Mouse (Mus musculus) liver, embryonic 15.5 days (tissue): ENCODE data around the gene Ubxn7. TPM values are rescaled to one million over a fixed set of nuclear protein-coding genes. Genes with fewer than 3 reads are reported as not detected.

Experiments
- ATAC-seq: fragments of 200-750 bp; cut with Nextera tagmentation; 2 replicates; pipeline ENCODE4 v1.8.0; 2017; ENCODE audit warnings: moderate number of reproducible peaks, mild to moderate bottlenecking, moderate library complexity; ENCODE audit not compliant: insufficient read depth
- H3K27ac ChIP-seq: fragments of 300-500 bp; sonication (generic); replicated peaks from 2 replicates; pipeline ENCODE4 v1.5.1; 2015; ENCODE audit warnings: mild to moderate bottlenecking, inconsistent platforms
- H3K27me3 ChIP-seq: fragments of 300-500 bp; sonication (generic); 2 replicates; pipeline ENCODE4 v1.6.1; 2015; ENCODE audit warnings: mild to moderate bottlenecking, inconsistent platforms
- H3K36me3 ChIP-seq: fragments of 300-500 bp; sonication (generic); replicated peaks from 2 replicates; pipeline ENCODE4 v1.6.1; 2015; ENCODE audit warnings: moderate library complexity, mild to moderate bottlenecking, inconsistent platforms
- H3K4me1 ChIP-seq: fragments of 300-500 bp; sonication (generic); replicated peaks from 2 replicates; pipeline ENCODE4 v1.6.1; 2015; ENCODE audit warnings: inconsistent platforms
- H3K4me2 ChIP-seq: fragments of 300-500 bp; sonication (generic); 2 replicates; pipeline ENCODE4 v1.6.1; 2015; ENCODE audit warnings: moderate library complexity, mild to moderate bottlenecking, inconsistent platforms
- H3K4me3 ChIP-seq: fragments of 300-500 bp; sonication (generic); replicated peaks from 2 replicates; pipeline ENCODE4 v1.5.1; 2015; ENCODE audit warnings: mild to moderate bottlenecking, inconsistent platforms
- H3K9ac ChIP-seq: fragments of 300-500 bp; sonication (generic); 2 replicates; pipeline ENCODE4 v1.6.1; 2015; ENCODE audit warnings: moderate library complexity, mild to moderate bottlenecking, inconsistent platforms
- H3K9me3 ChIP-seq: fragments of 300-500 bp; sonication (generic); replicated peaks from 2 replicates; pipeline ENCODE4 v1.6.1; 2016; ENCODE audit warnings: inconsistent platforms
- WGBS: fragments of 180-500 bp; shearing (Covaris S2); methylation state at CpG from one replicate; pipeline ENCODE4 v1.1.7; 2015; ENCODE audit warnings: mixed read lengths; ENCODE audit not compliant: insufficient replicate concordance; 5-methylcytosine and 5-hydroxymethylcytosine counted together
- polyA plus RNA-seq: library from polyadenylated mRNA; unstranded; fragments of >200 nt; fragmentation: Nextera tagmentation; extraction: Ambion mirVana; gene quantifications from 2 replicates; pipeline ENCODE4 v1.2.1, GENCODE M21; 2015

Gene Ubxn7
- polyA plus RNA-seq, 1 experiment from 2014 or later: 7.3 TPM

DNA sequence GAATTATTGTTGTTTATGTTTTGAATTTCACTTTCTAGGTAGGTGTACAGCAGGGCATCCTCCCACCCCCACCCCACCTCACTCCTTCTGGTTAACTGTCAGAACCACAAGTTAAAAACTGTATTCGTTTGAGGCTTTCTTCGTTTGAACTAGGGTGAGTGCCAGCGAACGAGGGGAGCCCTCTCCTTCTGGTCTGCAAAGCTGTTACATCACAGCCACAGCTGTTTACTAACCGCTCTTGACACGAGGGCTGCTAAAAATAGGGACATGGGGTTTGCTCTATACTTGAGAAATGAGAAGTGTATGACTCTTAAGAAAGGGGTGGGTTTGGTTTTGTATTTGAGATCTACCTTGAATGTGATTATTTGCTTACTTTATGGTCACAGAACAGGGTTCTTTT is 102.0 kb downstream of the Ubxn7 start:
- peak overlapping the region; percentile 78 for H3K4me2 ChIP-seq
- no peaks in the 10 kb centered on the region for H3K27me3 ChIP-seq
- H3K36me3 ChIP-seq: peaks cover 20% of the 10 kb centered on the region
- 9% methylated on average over 6 of the region's 6 CpGs for WGBS
- peak overlapping the region; percentile 45 for H3K27ac ChIP-seq
- no peaks in the 10 kb centered on the region for H3K9me3 ChIP-seq
- no peak overlapping the region for H3K4me3 ChIP-seq
- H3K9ac ChIP-seq: 0 out of 2 replicates have a peak overlapping the region, but pooled peaks have one; percentile 39
- H3K4me1 ChIP-seq: peaks cover 62% of the 10 kb centered on the region
- ATAC-seq: no peak

DNA sequence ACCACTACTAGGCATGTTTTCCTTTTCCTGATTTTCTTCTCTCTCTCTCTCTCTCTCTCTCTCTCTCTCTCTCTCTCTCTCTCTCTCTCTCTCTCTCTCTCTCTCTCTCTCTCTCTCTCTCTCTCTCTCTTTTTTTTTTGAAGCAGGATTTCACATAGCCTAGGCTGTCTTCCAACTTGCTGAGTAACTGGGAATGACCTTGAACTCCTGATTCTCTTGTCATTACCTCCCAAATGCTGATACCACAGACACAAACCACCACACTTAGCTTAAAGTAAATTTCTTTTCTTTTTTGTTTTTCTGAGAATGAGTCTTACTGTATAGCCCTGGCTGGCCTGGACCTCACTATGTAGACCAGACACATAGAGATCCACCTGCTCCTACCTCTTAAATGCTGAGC is 102.6 kb downstream of the Ubxn7 start:
- H3K4me3 ChIP-seq: no peak overlapping the region
- H3K4me2 ChIP-seq: no peak overlapping the region
- no peaks in the 10 kb centered on the region for H3K9me3 ChIP-seq
- H3K9ac ChIP-seq: no peak overlapping the region
- H3K27ac ChIP-seq: peak overlapping the region; percentile 45; the same call in 1 of the 2 replicates
- no peak for ATAC-seq
- peaks cover 26% of the 10 kb centered on the region for H3K36me3 ChIP-seq
- H3K27me3 ChIP-seq: no peaks in the 10 kb centered on the region
- peaks cover 56% of the 10 kb centered on the region for H3K4me1 ChIP-seq

- Histone ChIP-seq H3K27ac (no peak overlapping the region), H3K4me3 (no peak overlapping the region), H3K9ac (no peak overlapping the region), H3K4me2 (no peak overlapping the region), H3K36me3 (peaks cover 46% of the 10 kb centered on the region), H3K27me3 (no peaks in the 10 kb centered on the region), H3K4me1 (peaks cover 60% of the 10 kb centered on the region), H3K9me3 (no peaks in the 10 kb centered on the region)
- WGBS: 43% methylated on average over 1 of the region's 1 CpGs
- no peak for ATAC-seq
These were observed 104.6 kb downstream of the Ubxn7 start for GRCm38 (mm10) chr16:32436657-32437056.

DNA sequence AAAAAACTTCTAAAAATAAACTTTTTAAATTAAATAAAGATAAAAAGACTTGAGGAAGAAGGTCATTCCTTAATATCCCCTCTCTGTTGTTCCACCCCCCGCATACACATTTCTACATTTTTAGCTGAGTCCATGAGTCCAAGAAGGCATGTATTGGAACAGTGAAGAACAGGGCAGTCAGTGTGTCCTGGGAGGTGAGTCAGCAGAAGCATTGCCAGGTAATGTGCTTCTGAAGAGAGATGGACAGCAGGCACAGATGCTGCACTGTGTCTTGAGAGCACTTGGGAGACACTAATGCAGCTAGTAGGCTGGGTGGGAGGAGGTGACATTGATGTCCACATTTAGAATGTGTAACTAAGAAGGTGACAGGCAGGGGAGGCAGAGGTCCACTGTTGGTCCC is 105.2 kb downstream of the Ubxn7 start:
- H3K36me3 ChIP-seq: peaks cover 47% of the 10 kb centered on the region
- no peak for ATAC-seq
- H3K9me3 ChIP-seq: no peaks in the 10 kb centered on the region
- H3K27me3 ChIP-seq: no peaks in the 10 kb centered on the region
- 85% methylated on average over 1 of the region's 1 CpGs for WGBS
- H3K4me2 ChIP-seq: no peak overlapping the region
- H3K9ac ChIP-seq: no peak overlapping the region
- no peak overlapping the region for H3K4me3 ChIP-seq
- peaks cover 57% of the 10 kb centered on the region for H3K4me1 ChIP-seq
- H3K27ac ChIP-seq: peak overlapping the region; percentile 10; the same call in 1 of the 2 replicates

DNA sequence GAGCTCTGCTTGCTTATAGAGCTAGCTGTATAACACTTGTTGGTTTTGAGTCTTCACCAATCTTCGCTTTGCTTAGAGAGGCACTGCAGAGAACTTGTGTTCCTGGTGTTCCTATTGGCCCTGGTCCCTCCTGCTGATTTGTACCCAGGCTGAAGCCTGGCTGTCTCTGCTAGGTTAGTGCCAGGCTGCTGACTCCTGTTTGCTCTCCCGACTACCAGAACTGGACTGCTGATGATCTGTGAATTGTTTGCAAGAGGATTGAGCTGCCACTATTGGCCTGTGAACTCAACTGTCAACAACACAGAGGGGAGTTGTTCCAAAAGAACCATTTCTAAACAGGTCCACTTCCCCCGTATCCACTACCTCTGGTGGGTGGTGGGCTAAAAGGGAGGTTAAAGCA is 109.4 kb downstream of the Ubxn7 start:
- no peaks in the 10 kb centered on the region for H3K9me3 ChIP-seq
- no peak overlapping the region for H3K9ac ChIP-seq
- 80% methylated on average over 3 of the region's 3 CpGs for WGBS
- no peak overlapping the region for H3K4me3 ChIP-seq
- peaks cover 41% of the 10 kb centered on the region for H3K36me3 ChIP-seq
- 0 out of 2 replicates have a peak, but pooled peaks have one; percentile 7 for ATAC-seq
- no peaks in the 10 kb centered on the region for H3K27me3 ChIP-seq
- H3K4me1 ChIP-seq: peaks cover 60% of the 10 kb centered on the region
- 0 out of 2 replicates have a peak overlapping the region, but pooled peaks have one; percentile 2 for H3K27ac ChIP-seq
- no peak overlapping the region for H3K4me2 ChIP-seq

Other genes with a start within 250 kb of the Ubxn7 start
- 27.8 and 31.5 TPM in 2 replicates for gene Pigx, start 232.5 kb upstream of the Ubxn7 start, polyA plus RNA-seq
- 4.7 and 5.5 TPM in 2 replicates for gene Cep19, start 232.5 kb upstream of the Ubxn7 start, polyA plus RNA-seq
- gene Nrros, start 166.7 kb upstream of the Ubxn7 start, polyA plus RNA-seq: 24.1 and 24.5 TPM in 2 replicates
- gene Bex6, start 152.4 kb upstream of the Ubxn7 start, polyA plus RNA-seq: 1.3 and 1.5 TPM in 2 replicates
- gene Fbxo45, start 85.1 kb upstream of the Ubxn7 start, polyA plus RNA-seq: 4.9 and 6.3 TPM in 2 replicates
- gene Wdr53, start 85.0 kb upstream of the Ubxn7 start, polyA plus RNA-seq: 10.3 and 11.1 TPM in 2 replicates
- gene Smco1, start 60.8 kb upstream of the Ubxn7 start, polyA plus RNA-seq: not detected in 2 replicates
- gene Rnf168, start 54.8 kb upstream of the Ubxn7 start, polyA plus RNA-seq: 14.5 and 15.6 TPM in 2 replicates
- not detected in 2 replicates for gene Tm4sf19, start 68.2 kb downstream of the Ubxn7 start, polyA plus RNA-seq
- 4.6 and 5.0 TPM in 2 replicates for gene Tctex1d2, start 87.4 kb downstream of the Ubxn7 start, polyA plus RNA-seq
- gene Pcyt1a, start 98.7 kb downstream of the Ubxn7 start, polyA plus RNA-seq: 38.3 and 39.5 TPM in 2 replicates
- gene Slc51a, start 155.6 kb downstream of the Ubxn7 start, polyA plus RNA-seq: 0.37 and 0.56 TPM in 2 replicates
- gene Zdhhc19, start 164.0 kb downstream of the Ubxn7 start, polyA plus RNA-seq: not detected in 2 replicates